Mouse (Mus musculus) MEL (cell line): Measurements from ENCODE around the gene Nrbf2. TPM values are rescaled to one million over a fixed set of nuclear protein-coding genes. Genes with fewer than 3 reads are reported as not detected.

Experiments used
- DNase-seq: peaks from one replicate; pipeline ENCODE4 v3.0.0; 2011; ENCODE audit warnings: low read depth, low spot score
- H3K27ac ChIP-seq: 2 replicates; pipeline ENCODE4 v1.5.1; 2012; ENCODE audit warnings: low read depth, mild to moderate bottlenecking, control low read depth, low read length, moderate library complexity; ENCODE audit not compliant: control insufficient read depth
- H3K27me3 ChIP-seq, 2 experiments: fragments of 150-350 bp in 1 of 2; sonication (generic) in 1 of 2; 2 replicates each; pipeline ENCODE4 v1.6.1; 2012; ENCODE audit warnings: low read length in 2 of 2, mild to moderate bottlenecking in 2 of 2, improper control_type of control experiment in 1 of 2, moderate library complexity in 1 of 2; ENCODE audit not compliant: insufficient read depth in 2 of 2, control insufficient read depth in 1 of 2
- H3K36me3 ChIP-seq, 2 experiments: 2 replicates each; pipeline ENCODE4 v1.6.1; 2012 to 2014; ENCODE audit warnings: low read length in 2 of 2, improper control_type of control experiment in 1 of 2, inconsistent platforms in 1 of 2, mild to moderate bottlenecking in 1 of 2; ENCODE audit not compliant: insufficient read depth in 2 of 2, control insufficient read depth in 1 of 2
- H3K4me1 ChIP-seq, 2 experiments: fragments of 150-350 bp in 1 of 2; sonication (generic) in 1 of 2; 2 replicates each; pipeline ENCODE4 v1.6.1; 2012; ENCODE audit warnings: low read length in 2 of 2, improper control_type of control experiment in 1 of 2, mild to moderate bottlenecking in 1 of 2; ENCODE audit not compliant: insufficient read depth in 2 of 2, control insufficient read depth in 1 of 2
- H3K4me3 ChIP-seq, 2 experiments: fragments of 150-350 bp in 1 of 2; sonication (generic) in 1 of 2; 2 replicates each; pipeline ENCODE4 v1.5.1; 2012; ENCODE audit warnings: low read depth in 2 of 2, low read length in 2 of 2, mild to moderate bottlenecking in 2 of 2, moderate library complexity in 2 of 2, control low read depth in 1 of 2, improper control_type of control experiment in 1 of 2; ENCODE audit not compliant: control insufficient read depth in 1 of 2, insufficient read depth in 1 of 2
- H3K79me2 ChIP-seq: 2 replicates; pipeline ENCODE4 v1.6.1; 2012; ENCODE audit warnings: mild to moderate bottlenecking, low read length, moderate library complexity; ENCODE audit not compliant: control insufficient read depth, poor library complexity, insufficient read depth
- H3K9ac ChIP-seq: 2 replicates; pipeline ENCODE4 v1.6.1; 2012; ENCODE audit warnings: low read depth, mild to moderate bottlenecking, control low read depth, low read length, moderate library complexity; ENCODE audit not compliant: control insufficient read depth, poor library complexity, severe bottlenecking
- H3K9me3 ChIP-seq: fragments of 150-350 bp; sonication (generic); replicated peaks from 2 replicates; pipeline ENCODE4 v1.6.1; 2012; ENCODE audit warnings: mild to moderate bottlenecking, low read length, improper control_type of control experiment, moderate library complexity; ENCODE audit not compliant: insufficient read depth
- BHLHE40 ChIP-seq: IDR thresholded peaks from 2 replicates; pipeline ENCODE4 v1.6.1; 2012; ENCODE audit warnings: low read depth, mild to moderate bottlenecking, inconsistent platforms, low read length, improper control_type of control experiment, borderline replicate concordance
- CHD1 ChIP-seq: IDR thresholded peaks from 2 replicates; pipeline ENCODE4 v1.6.1; 2012; ENCODE audit warnings: low read depth, mild to moderate bottlenecking, inconsistent platforms, low read length, improper control_type of control experiment
- CHD2 ChIP-seq: IDR thresholded peaks from 2 replicates; pipeline ENCODE4 v1.6.1; 2011; ENCODE audit warnings: low read length, improper control_type of control experiment
- E2F4 ChIP-seq: IDR thresholded peaks from 2 replicates; pipeline ENCODE4 v1.6.1; 2011; ENCODE audit warnings: low read depth, low read length, improper control_type of control experiment, borderline replicate concordance
- ELF1 ChIP-seq: IDR thresholded peaks from 2 replicates; pipeline ENCODE4 v1.6.1; 2014; ENCODE audit warnings: low read depth, mild to moderate bottlenecking, inconsistent platforms, low read length, improper control_type of control experiment, moderate library complexity
- EP300 ChIP-seq, 2 experiments: IDR thresholded peaks; 2 replicates each; pipeline ENCODE4 v1.6.1; 2011; ENCODE audit warnings: improper control_type of control experiment in 2 of 2, low read length in 2 of 2, low read depth in 1 of 2, mild to moderate bottlenecking in 1 of 2
- GABPA ChIP-seq: IDR thresholded peaks from 2 replicates; pipeline ENCODE4 v1.6.1; 2012; ENCODE audit warnings: low read depth, mild to moderate bottlenecking, inconsistent platforms, low read length, improper control_type of control experiment, moderate library complexity
- GATA1 ChIP-seq: IDR thresholded peaks from 2 replicates; pipeline ENCODE4 v1.6.1; 2011; ENCODE audit warnings: low read depth, low read length, improper control_type of control experiment
- JUND ChIP-seq: IDR thresholded peaks from 2 replicates; pipeline ENCODE4 v1.6.1; 2011; ENCODE audit warnings: low read depth, mild to moderate bottlenecking, improper control_type of control experiment, low read length
- MAFK ChIP-seq: IDR thresholded peaks from 2 replicates; pipeline ENCODE4 v1.6.1; 2011; ENCODE audit warnings: low read depth, mild to moderate bottlenecking, low read length, improper control_type of control experiment, borderline replicate concordance
- MAX ChIP-seq: IDR thresholded peaks from 2 replicates; pipeline ENCODE4 v1.6.1; 2011; ENCODE audit warnings: low read length, improper control_type of control experiment
- MXI1 ChIP-seq: IDR thresholded peaks from 2 replicates; pipeline ENCODE4 v1.6.1; 2011; ENCODE audit warnings: mild to moderate bottlenecking, low read depth, low read length, improper control_type of control experiment
- MYB ChIP-seq: IDR thresholded peaks from 2 replicates; pipeline ENCODE4 v1.6.1; 2011; ENCODE audit warnings: mild to moderate bottlenecking, low read depth, low read length, improper control_type of control experiment
- MYC ChIP-seq: IDR thresholded peaks from 2 replicates; pipeline ENCODE4 v1.6.1; 2011; ENCODE audit warnings: low read depth, mild to moderate bottlenecking, low read length, improper control_type of control experiment, moderate library complexity
- NELFE ChIP-seq: IDR thresholded peaks from 2 replicates; pipeline ENCODE4 v1.6.1; 2011; ENCODE audit warnings: low read depth, low read length, improper control_type of control experiment
- POLR2AphosphoS2 ChIP-seq: IDR thresholded peaks from 2 replicates; pipeline ENCODE4 v1.6.1; 2011; ENCODE audit warnings: low read length, improper control_type of control experiment
- POLR2AphosphoS5 ChIP-seq: IDR thresholded peaks from 2 replicates; pipeline ENCODE4 v1.6.1; 2012; ENCODE audit warnings: low read depth, borderline replicate concordance, mild to moderate bottlenecking, inconsistent platforms, low read length, moderate library complexity, mixed read lengths
- RAD21 ChIP-seq: IDR thresholded peaks from 2 replicates; pipeline ENCODE4 v1.6.1; 2011; ENCODE audit warnings: mild to moderate bottlenecking, low read depth, low read length, improper control_type of control experiment
- RCOR1 ChIP-seq: IDR thresholded peaks from 2 replicates; pipeline ENCODE4 v1.6.1; 2012; ENCODE audit warnings: low read depth, mild to moderate bottlenecking, inconsistent platforms, low read length, improper control_type of control experiment
- TBP ChIP-seq: IDR thresholded peaks from 2 replicates; pipeline ENCODE4 v1.8.0; 2011; ENCODE audit warnings: low read depth, low read length, improper control_type of control experiment
- TCF12 ChIP-seq: IDR thresholded peaks from 2 replicates; pipeline ENCODE4 v1.6.1; 2014; ENCODE audit warnings: low read depth, mild to moderate bottlenecking, inconsistent platforms, low read length, improper control_type of control experiment, moderate library complexity
- UBTF ChIP-seq: IDR thresholded peaks from 2 replicates; pipeline ENCODE4 v1.6.1; 2012; ENCODE audit warnings: low read depth, mild to moderate bottlenecking, inconsistent platforms, low read length, improper control_type of control experiment, moderate library complexity, borderline replicate concordance; ENCODE audit not compliant: insufficient read depth
- USF1 ChIP-seq: IDR thresholded peaks from 2 replicates; pipeline ENCODE4 v1.6.1; 2014; ENCODE audit warnings: low read depth, mild to moderate bottlenecking, inconsistent platforms, low read length, improper control_type of control experiment, moderate library complexity
- ZC3H11A ChIP-seq: IDR thresholded peaks from 2 replicates; pipeline ENCODE4 v1.6.1; 2012; ENCODE audit warnings: low read depth, mild to moderate bottlenecking, inconsistent platforms, low read length, improper control_type of control experiment
- ZMIZ1 ChIP-seq: IDR thresholded peaks from 2 replicates; pipeline ENCODE4 v1.6.1; 2012; ENCODE audit warnings: low read depth, mild to moderate bottlenecking, inconsistent platforms, low read length, improper control_type of control experiment, moderate library complexity
- ZNF384 ChIP-seq: IDR thresholded peaks from 2 replicates; pipeline ENCODE4 v1.6.1; 2012; ENCODE audit warnings: low read depth, mild to moderate bottlenecking, inconsistent platforms, low read length, improper control_type of control experiment
- polyA plus RNA-seq, 2 experiments: library from polyadenylated mRNA; stranded (reverse) in 1 of 2; unstranded in 1 of 2; fragments of >175 nt in 1 of 2; fragments of >200 nt in 1 of 2; gene quantifications; 2 replicates each; pipeline versions ENCODE4 v1.2.1 to v1.2.4; 2012; ENCODE audit warnings: low replicate concordance in 2 of 2, low read depth in 1 of 2; ENCODE audit not compliant: insufficient read length in 2 of 2, insufficient read depth in 1 of 2, missing spikeins in 1 of 2
- total RNA-seq: library from RNA; depleted of rRNA; stranded (reverse); fragments of 300-350 nt; gene quantifications from 2 replicates; pipeline ENCODE4 v1.2.3, GENCODE M21; 2012

The Nrbf2 gene
- total and polyA plus RNA-seq, 3 experiments: 19.5 to 38.9 TPM; not detected in 1

DNA sequence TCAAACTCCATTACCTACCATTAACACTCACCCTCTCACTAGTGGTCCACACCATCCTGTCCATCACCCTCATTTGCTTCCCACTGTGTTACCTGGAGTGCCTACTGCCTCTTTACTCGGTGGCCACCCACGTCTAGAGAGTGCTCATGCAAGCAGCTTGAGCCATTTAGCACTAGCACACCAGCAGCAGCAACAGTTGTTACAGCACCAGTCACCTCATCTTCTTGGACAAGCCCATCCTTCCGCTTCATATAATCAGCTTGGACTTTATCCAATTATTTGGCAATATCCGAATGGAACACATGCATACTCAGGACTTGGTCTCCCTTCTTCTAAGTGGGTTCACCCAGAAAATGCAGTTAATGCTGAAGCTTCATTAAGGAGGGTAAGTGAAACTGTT lies 64.9 kb downstream of the Nrbf2 start:
- TF ChIP-seq POLR2AphosphoS2 (no peak), CHD1 (no peak), BHLHE40 (no peak), ZMIZ1 (no peak), USF1 (no peak), POLR2AphosphoS5 (no peak), MAFK (no peak), UBTF (no peak), E2F4 (no peak), NELFE (no peak), TCF12 (no peak), ZC3H11A (no peak), GATA1 (no peak), ELF1 (no peak), EP300 (IDR thresholded peaks at IDR 0.05; ENCODE audit: low read depth in 1 of 2, low read length in 2 of 2) (no peak), ZNF384 (no peak), MXI1 (no peak), TBP (no peak)
- no peak overlapping the region for H3K9ac ChIP-seq
- no peak for DNase-seq
- no peak overlapping the region for H3K27ac ChIP-seq
- H3K36me3 ChIP-seq: peaks cover 20 to 32% of the 10 kb centered on the region in 2 experiments
- H3K4me1 ChIP-seq: peaks cover 6 to 11% of the 10 kb centered on the region in 2 experiments
- H3K9me3 ChIP-seq: no peaks in the 10 kb centered on the region
- no peaks in the 10 kb centered on the region for H3K27me3 ChIP-seq
- H3K79me2 ChIP-seq: peaks cover 7% of the 10 kb centered on the region; the same call in 1 of the 2 replicates
- H3K4me3 ChIP-seq: no peak overlapping the region

DNA sequence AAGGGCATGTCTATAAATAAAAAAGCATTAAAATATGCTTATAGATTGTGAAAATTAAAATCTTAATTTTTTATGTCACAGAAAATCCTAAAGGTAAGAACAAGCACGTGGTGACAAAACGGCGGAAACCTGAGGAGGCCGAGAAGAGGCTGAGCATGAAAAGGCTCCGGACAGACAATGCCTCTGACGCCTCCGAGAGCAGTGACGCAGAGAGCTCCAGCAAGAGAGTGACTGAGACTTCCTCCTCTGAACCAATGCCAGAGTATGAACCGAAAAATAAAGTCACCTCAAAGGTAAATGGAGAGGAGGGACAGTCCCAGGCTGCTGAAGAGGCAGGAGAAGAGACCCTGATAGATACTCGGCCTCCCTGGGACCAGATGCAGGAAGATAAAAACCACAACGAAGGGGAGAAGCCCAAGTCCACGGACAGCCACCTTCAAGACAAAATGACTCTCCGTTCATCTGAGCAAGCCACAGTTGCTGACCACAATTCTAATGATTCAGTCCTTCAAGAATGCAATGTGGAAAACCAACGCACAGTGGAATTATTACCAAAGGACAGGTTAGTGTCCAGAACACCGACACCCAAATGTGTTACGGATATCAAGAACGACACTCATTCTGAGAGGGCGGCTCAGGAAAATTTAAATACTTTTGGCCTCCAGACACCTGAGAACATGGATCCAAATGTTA lies 66.1 kb downstream of the Nrbf2 start:
- Histone ChIP-seq H3K27ac (no peak overlapping the region), H3K9me3 (no peaks in the 10 kb centered on the region)
- TF ChIP-seq MYB: no peak
- no peak for TF ChIP-seq POLR2AphosphoS2
- no peak for TF ChIP-seq MAX
- no peak for TF ChIP-seq TCF12
- TF ChIP-seq JUND: no peak
- no peak for TF ChIP-seq CHD2
- TF ChIP-seq GABPA: no peak
- no peak for TF ChIP-seq MYC
- TF ChIP-seq GATA1: no peak
- TF ChIP-seq UBTF: no peak
- TF ChIP-seq MXI1: no peak
- no peak for TF ChIP-seq ZNF384
- TF ChIP-seq RCOR1: no peak
- no peak for TF ChIP-seq NELFE
- no peak for TF ChIP-seq RAD21
- TF ChIP-seq MAFK: no peak
- TF ChIP-seq BHLHE40: no peak
- TF ChIP-seq, all 39 proteins: peak for 0
- Histone ChIP-seq H3K4me3 (no peak overlapping the region), H3K9ac (no peak overlapping the region), H3K4me1 (peaks cover 6 to 11% of the 10 kb centered on the region in 2 experiments), H3K36me3 (peaks cover 20 to 29% of the 10 kb centered on the region in 2 experiments), H3K79me2 (peaks cover 7% of the 10 kb centered on the region; the same call in 1 of the 2 replicates), H3K27me3 (no peaks in the 10 kb centered on the region)
- no peak for DNase-seq
